9 mouse cellular contexts compared by ENCODE assay signal in genomic region chr7:99947329-99947728, GRCm38 (mm10). TPM values are rescaled to one million over a fixed set of nuclear protein-coding genes. Genes with fewer than 3 reads are reported as not detected.
A peak's percentile ranks its signal among the peaks of the same experiment; 100 is the strongest.
DNase-seq lines count a peak whose midpoint lies in the region; ATAC-seq and TF ChIP-seq lines count a peak whose summit lies in the region.
"Had no signal": no experiment of that assay in that cellular context is flagged by ENCODE, and none has a peak within 500 bp of the region (broad histone marks: within the 10 kb centered on the region; RNA-seq: fewer than 3 reads in every experiment).

No protein-coding gene starts in this region.

- no peaks in the 10 kb centered on the region for H3K4me1 ChIP-seq in forebrain, postnatal 0 days (ENCODE audit: insufficient read depth)
- no peaks in the 10 kb centered on the region for H3K4me1 ChIP-seq in heart, embryonic 11.5 days (ENCODE audit: control insufficient read depth, insufficient read depth, low read length)

- no peak overlapping the region for H3K27ac ChIP-seq in forebrain, postnatal 0 days (ENCODE audit: low read depth, low read length)
- H3K27ac ChIP-seq in heart, embryonic 11.5 days (ENCODE audit: low read depth, low read length), result no peak overlapping the region

- WGBS in forebrain, postnatal 0 days, result 84% methylated on average over 9 of the region's 9 CpGs
- 80% methylated on average over 9 of the region's 9 CpGs for WGBS in heart, embryonic 11.5 days (ENCODE audit: insufficient replicate concordance)

- no peak overlapping the region for H3K9ac ChIP-seq in forebrain, postnatal 0 days
- no peak overlapping the region for H3K9ac ChIP-seq in heart, embryonic 11.5 days (ENCODE audit: low read depth, low read length)

- H3K4me2 ChIP-seq in forebrain, postnatal 0 days (ENCODE audit: low read depth), result no peak overlapping the region
- no peak overlapping the region for H3K4me2 ChIP-seq in heart, embryonic 11.5 days

- intact Hi-C loops in left cerebral cortex, postnatal 25 days (cut with DNase I), result loop anchor here (1.0 to 5.0 kb wide), 2 partner anchors 18 to 35 kb away; partner anchors contain the start of gene Rnf169

- no peaks in the 10 kb centered on the region for H3K9me3 ChIP-seq in forebrain, postnatal 0 days (ENCODE audit: low read length)
- H3K9me3 ChIP-seq in heart, embryonic 11.5 days (replicated peaks; ENCODE audit: control insufficient read depth, low read length), result peaks cover 3% of the 10 kb centered on the region; the same call in 1 of the 2 replicates

- DNase-seq in adrenal gland, adult (ENCODE audit: inconsistent age in 2 of 2, low spot score in 1 of 2), result peak; percentile 37 to 59
- DNase-seq in adrenal gland, postnatal 4 days (ENCODE audit: low spot score in 2 of 2), result no peak
- DNase-seq in urinary bladder, postnatal 4 days (ENCODE audit: low spot score in 2 of 2), result peak; percentile 14 to 59
- DNase-seq in urinary bladder, postnatal 36 days (ENCODE audit: low spot score in 2 of 2), result no peak
- DNase-seq in left cerebral cortex, postnatal 25 days (ENCODE audit: low spot score in 2 of 2), result peak; percentile 88 to 98
- DNase-seq in gastrocnemius, adult 8-10 months (ENCODE audit: low spot score in 2 of 2), result no peak
- no peak for DNase-seq in forebrain, postnatal 0 days

- no peak for TF ChIP-seq CTCF in forebrain, postnatal 0 days (IDR thresholded peaks at IDR 0.05; ENCODE audit: low read depth)

- peaks cover 35% of the 10 kb centered on the region for H3K36me3 ChIP-seq in forebrain, postnatal 0 days (ENCODE audit: insufficient read depth)
- peaks cover 32% of the 10 kb centered on the region for H3K36me3 ChIP-seq in heart, embryonic 11.5 days (ENCODE audit: control insufficient read depth, insufficient read depth, low read length)

- H3K4me3 ChIP-seq in forebrain, postnatal 0 days (ENCODE audit: low read depth, low read length), result no peak overlapping the region
- no peak overlapping the region for H3K4me3 ChIP-seq in heart, embryonic 11.5 days (ENCODE audit: low read depth, low read length)
- H3K4me3 ChIP-seq: myocyte had no signal

- no peaks in the 10 kb centered on the region for H3K27me3 ChIP-seq in forebrain, postnatal 0 days (ENCODE audit: insufficient read depth, low read length)
- no peaks in the 10 kb centered on the region for H3K27me3 ChIP-seq in heart, embryonic 11.5 days (ENCODE audit: control insufficient read depth, insufficient read depth, low read length)

- no peak; the same call in 1 of the 2 replicates for ATAC-seq in forebrain, postnatal 0 days
- no peak for ATAC-seq in heart, embryonic 11.5 days (replicated peaks; ENCODE audit: insufficient number of reproducible peaks, low FRiP score, low TSS enrichment)

RNA-seq across cellular contexts. Expression of gene Rnf169, which starts 32.9 kb away (rescaled TPM):
- total RNA-seq in adrenal gland, postnatal 4 days (2021), result 10 to 100 TPM; 24.5 to 25.6 TPM
- 10 to 100 TPM; 45.6 to 50.8 TPM for total RNA-seq in left cerebral cortex, postnatal 25 days (2021)
- 1 to 10 TPM; 5.3 to 6.3 (median 5.5) TPM for total RNA-seq in gastrocnemius, adult 8-10 months (2022)
- 23.6 and 24.9 TPM in 2 replicates for total RNA-seq in forebrain, postnatal 0 days (2014; rRNA removed)
- 2.6 and 4.3 TPM in 2 replicates for polyA plus RNA-seq in forebrain, postnatal 0 days (2015; fragmentation: Nextera tagmentation; extraction: Ambion mirVana)
- 4.3 and 4.7 TPM in 2 replicates for polyA plus RNA-seq in heart, embryonic 11.5 days (2014; fragmentation: Nextera tagmentation; extraction: Ambion mirVana)

RNA-seq across cellular contexts. Expression of gene Chrdl2, which starts 58.6 kb away (rescaled TPM):
- total RNA-seq in adrenal gland, postnatal 4 days (2021), result not detected
- under 1 TPM in 1 of 2 experiments, not detected in 1; 0.41 TPM for total RNA-seq in left cerebral cortex, postnatal 25 days (2021)
- total RNA-seq in gastrocnemius, adult 8-10 months (2022), result 1 to 10 TPM; 1.0 to 1.5 (median 1.2) TPM
- total RNA-seq in forebrain, postnatal 0 days (2014; rRNA removed), result not detected in 2 replicates
- polyA plus RNA-seq in forebrain, postnatal 0 days (2015; fragmentation: Nextera tagmentation; extraction: Ambion mirVana), result 0.15 and 0.67 TPM in 2 replicates
- polyA plus RNA-seq in heart, embryonic 11.5 days (2014; fragmentation: Nextera tagmentation; extraction: Ambion mirVana), result 0.10 TPM in 1 of 2 replicates, not detected in the other
- polyA plus RNA-seq: myocyte had no signal

Comparison
In these comparisons a context has a peak if more than half of its experiments do, and no peak if none do; other contexts are left out.
1. DNase-seq: peak in adrenal gland, adult (2 of 2), urinary bladder, postnatal 4 days (2 of 2) and left cerebral cortex, postnatal 25 days (2 of 2); none in adrenal gland, postnatal 4 days (0 of 2), urinary bladder, postnatal 36 days (0 of 2), gastrocnemius, adult 8-10 months (0 of 2) and forebrain, postnatal 0 days (single experiment).